Mouse (Mus musculus) large intestine, adult 2 months (tissue): ENCODE results near the gene Mpped1. TPM values are rescaled to one million over a fixed set of nuclear protein-coding genes. Genes with fewer than 3 reads are reported as not detected.

ENCODE experiments used
- DNase-seq: peaks from one replicate; pipeline ENCODE4 v3.0.0-alpha.2; 2012; ENCODE audit warnings: low read depth, low spot score
- WGBS: fragments of 180-500 bp; shearing (Covaris S2); methylation state at CpG from one replicate; pipeline ENCODE4 v1.1.7; 2018; 5-methylcytosine and 5-hydroxymethylcytosine counted together
- polyA plus RNA-seq: library from polyadenylated mRNA; depleted of rRNA; stranded (reverse); fragments of >200 nt; gene quantifications from 2 replicates; pipeline ENCODE4 v1.2.3, GENCODE M21; 2012; rRNA removed

Gene Mpped1
- polyA plus RNA-seq, 1 experiment = not detected

GRCm38 (mm10) chr15:83877155-83877866 lies 98.0 kb downstream of the Mpped1 start:
- 38% methylated on average over 11 of the region's 11 CpGs for WGBS
- no peak for DNase-seq

DNA sequence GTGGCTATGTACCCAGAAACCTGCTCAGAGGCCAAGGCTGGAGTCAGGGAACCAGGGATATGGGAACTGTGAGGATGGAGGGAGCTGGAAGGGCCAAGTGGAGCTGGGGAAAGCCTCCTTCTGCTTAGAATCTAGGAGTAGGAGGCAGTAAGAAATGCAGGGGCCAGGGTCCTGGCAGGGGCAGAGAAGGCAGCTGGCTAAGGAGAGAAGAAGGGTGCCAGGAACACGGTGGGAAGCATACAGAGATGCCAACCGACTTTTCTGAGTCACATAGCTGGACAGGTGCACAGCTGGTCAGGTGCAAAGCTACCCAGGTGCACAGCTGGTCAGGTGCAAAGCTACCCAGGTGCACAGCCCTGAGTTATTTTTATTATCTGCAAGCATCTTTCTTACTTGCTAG lies 98.6 kb downstream of the Mpped1 start:
- 66% methylated on average over 2 of the region's 2 CpGs for WGBS
- no peak for DNase-seq

DNA sequence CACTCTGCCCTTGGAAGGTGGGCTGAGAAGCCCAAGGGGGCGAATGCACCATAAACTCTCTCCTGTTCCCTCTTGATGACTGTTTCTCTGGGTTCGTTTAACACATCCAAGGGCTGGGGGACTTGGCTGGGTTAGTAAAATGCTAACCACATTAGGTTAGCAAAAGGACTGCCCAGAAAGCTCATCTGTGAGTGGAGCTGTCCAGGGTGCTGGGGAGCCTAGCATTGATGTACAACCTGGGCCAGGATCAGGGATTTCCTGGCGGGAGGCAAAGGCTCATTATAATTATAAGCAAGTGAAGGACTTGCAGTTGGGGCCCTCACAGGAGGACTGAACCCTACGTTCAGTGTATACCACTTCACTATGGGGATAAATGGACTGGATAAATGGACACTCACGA lies 100.6 kb downstream of the Mpped1 start:
- DNase-seq = no peak
- 27% methylated on average over 5 of the region's 5 CpGs for WGBS

DNA sequence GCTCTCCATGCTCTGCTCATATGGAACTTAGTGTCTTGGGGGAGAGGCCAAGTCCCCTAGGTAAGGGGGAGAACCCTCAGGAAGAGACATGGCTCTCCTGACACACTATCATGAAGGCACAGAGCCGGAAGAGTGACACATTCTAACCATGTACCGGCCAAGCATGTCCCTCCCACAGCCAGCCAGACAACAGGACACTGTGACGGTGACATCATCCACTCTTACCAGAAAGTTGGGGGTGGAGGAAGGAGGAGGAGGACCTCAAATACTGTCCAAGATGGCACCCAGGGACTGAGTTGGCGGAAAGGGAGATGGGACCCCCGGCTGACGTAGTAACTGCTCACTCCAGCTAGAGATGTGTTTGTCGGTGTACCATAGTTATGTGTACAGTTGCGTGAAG lies 104.6 kb downstream of the Mpped1 start:
- no peak for DNase-seq
- WGBS = 87% methylated on average over 8 of the region's 8 CpGs

- 79% methylated on average over 9 of the region's 9 CpGs for WGBS
- no peak for DNase-seq
Observed at GRCm38 (mm10) chr15:83884291-83884690, 105.0 kb downstream of the Mpped1 start.

DNA sequence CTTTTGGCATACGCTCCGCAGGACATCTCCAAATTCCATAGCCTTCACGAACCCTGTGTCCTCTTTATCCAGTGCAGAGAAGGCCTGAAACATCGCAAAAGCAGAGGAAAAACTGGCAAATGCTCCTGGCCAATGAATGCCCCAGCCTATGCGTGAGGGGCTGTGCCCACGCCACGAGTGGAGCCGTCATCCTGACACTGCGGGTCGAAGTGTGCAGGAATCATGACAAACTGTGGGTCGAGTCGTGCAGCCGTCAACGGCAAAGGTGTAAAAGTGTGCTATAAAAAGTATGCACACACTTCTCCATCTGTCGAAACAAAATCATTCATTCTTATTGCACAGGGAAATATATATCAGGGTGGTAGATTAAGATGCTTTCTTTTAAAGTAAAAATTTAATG lies 113.6 kb downstream of the Mpped1 start:
- 83% methylated on average over 15 of the region's 15 CpGs for WGBS

GRCm38 (mm10) chr15:83894261-83894660 lies 115.0 kb downstream of the Mpped1 start:
- no peak for DNase-seq
- 50% methylated on average over 7 of the region's 7 CpGs for WGBS

More for the DNA sequence above, 113.6 kb downstream of the Mpped1 start:
- no peak for DNase-seq

DNA sequence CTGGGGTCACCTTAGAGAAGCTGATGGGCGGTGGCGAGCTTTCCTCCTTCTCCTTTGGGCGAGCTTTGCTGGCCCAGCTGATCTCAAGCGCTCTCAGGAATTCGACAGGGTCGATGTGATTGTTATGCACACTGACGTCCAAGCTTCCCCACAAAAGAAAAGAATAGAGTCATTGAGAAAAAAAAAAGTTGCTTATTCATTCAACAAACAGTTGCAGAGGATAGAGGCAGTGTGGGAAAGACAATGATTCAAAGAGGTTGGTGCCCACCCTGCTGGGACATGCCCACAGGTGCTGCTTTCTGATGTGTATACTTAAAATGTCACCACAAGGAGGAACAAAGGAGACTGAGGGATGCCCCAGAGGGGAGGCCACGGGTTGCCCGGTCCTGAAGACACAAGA lies 116.7 kb downstream of the Mpped1 start:
- 39% methylated on average over 9 of the region's 9 CpGs for WGBS
- DNase-seq = no peak

DNA sequence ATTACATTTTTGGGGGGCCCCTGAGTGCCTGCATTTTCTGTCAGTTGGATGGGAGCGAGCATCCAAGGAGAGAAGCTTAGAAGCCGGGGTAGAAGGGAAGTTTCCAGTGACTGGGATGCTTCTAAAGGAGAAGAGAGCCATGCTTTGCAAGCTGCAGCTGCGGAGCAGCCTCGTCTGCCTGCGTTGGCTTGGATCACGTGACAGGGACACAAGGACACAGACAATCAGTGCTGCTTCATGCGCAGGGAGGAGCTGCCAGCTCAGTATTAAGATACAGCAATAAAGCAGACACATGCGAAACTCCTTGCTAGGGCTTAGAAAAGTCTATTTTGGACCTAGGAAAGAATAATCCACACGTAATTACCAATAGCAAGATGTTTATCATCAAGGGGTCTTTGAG lies 118.0 kb downstream of the Mpped1 start:
- DNase-seq = no peak
- WGBS = 54% methylated on average over 9 of the region's 9 CpGs

GRCm38 (mm10) chr15:83906472-83906871 lies 127.2 kb downstream of the Mpped1 start:
- 71% methylated on average over 13 of the region's 13 CpGs for WGBS
- DNase-seq = no peak

Other genes with a start within 250 kb of the Mpped1 start
- gene Tspo, start 215.9 kb upstream of the Mpped1 start, polyA plus RNA-seq = 166 and 168 TPM in 2 replicates
- gene Mcat, start 215.7 kb upstream of the Mpped1 start, polyA plus RNA-seq = 16.5 and 18.0 TPM in 2 replicates
- 19.8 and 22.2 TPM in 2 replicates for gene Ttll12, start 184.3 kb upstream of the Mpped1 start, polyA plus RNA-seq
- 8.3 and 12.9 TPM in 2 replicates for gene Scube1, start 54.4 kb upstream of the Mpped1 start, polyA plus RNA-seq